Mouse (Mus musculus) CH12.LX (cell line): ENCODE results near the gene Cdk5rap3. TPM values are rescaled to one million over a fixed set of nuclear protein-coding genes. Genes with fewer than 3 reads are reported as not detected.

Source experiments
- DNase-seq: peaks from one replicate; pipeline ENCODE4 v3.0.0-alpha.2; 2013; ENCODE audit errors: extremely low read depth
- H3K27ac ChIP-seq: 2 replicates; pipeline ENCODE4 v1.5.1; 2012; ENCODE audit warnings: low read depth, mild to moderate bottlenecking, control low read depth, moderate library complexity; ENCODE audit not compliant: insufficient read depth
- H3K27me3 ChIP-seq: replicated peaks from 2 replicates; pipeline ENCODE3; 2012; ENCODE audit warnings: inconsistent platforms
- H3K36me3 ChIP-seq, 2 experiments: replicated peaks in 1 of 2; 2 replicates each; pipeline versions ENCODE3 to v1.6.1; 2012; ENCODE audit warnings: inconsistent platforms in 1 of 2, low read length in 1 of 2, mild to moderate bottlenecking in 1 of 2, mixed read lengths in 1 of 2, moderate library complexity in 1 of 2; ENCODE audit not compliant: control insufficient read depth in 1 of 2, insufficient read depth in 1 of 2
- H3K4me1 ChIP-seq, 2 experiments: 2 replicates each; pipeline ENCODE4 v1.6.1; 2012; ENCODE audit warnings: inconsistent platforms in 1 of 2, moderate library complexity in 1 of 2; ENCODE audit not compliant: insufficient read depth in 2 of 2, control insufficient read depth in 1 of 2
- H3K4me2 ChIP-seq: 2 replicates; pipeline ENCODE4 v1.6.1; 2012; ENCODE audit warnings: low read depth, mild to moderate bottlenecking, control low read depth; ENCODE audit not compliant: poor library complexity, insufficient read depth, severe bottlenecking
- H3K4me3 ChIP-seq, 3 experiments: fragments of 150-350 bp in 1 of 3; sonication (generic) in 1 of 3; replicated peaks in 1 of 3; 2 replicates each; pipeline versions ENCODE3 to v1.5.1; 2011 to 2012; ENCODE audit warnings: low read depth in 2 of 3, low read length in 2 of 3, mild to moderate bottlenecking in 2 of 3, moderate library complexity in 2 of 3, control low read depth in 1 of 3, improper control_type of control experiment in 1 of 3, inconsistent platforms in 1 of 3, mixed read lengths in 1 of 3; ENCODE audit not compliant: poor library complexity in 1 of 3
- H3K79me2 ChIP-seq: replicated peaks from 2 replicates; pipeline ENCODE4 v1.6.1; 2012; ENCODE audit warnings: mild to moderate bottlenecking, moderate library complexity; ENCODE audit not compliant: control insufficient read depth, poor library complexity, insufficient read depth, severe bottlenecking; ENCODE audit errors: extremely low read depth
- H3K9ac ChIP-seq: 2 replicates; pipeline ENCODE4 v1.6.1; 2012; ENCODE audit warnings: low read depth, mild to moderate bottlenecking, control low read depth, moderate library complexity; ENCODE audit not compliant: insufficient read depth
- H3K9me3 ChIP-seq: replicated peaks from 2 replicates; pipeline ENCODE3; 2012; ENCODE audit warnings: low read length, inconsistent platforms, mixed read lengths
- BHLHE40 ChIP-seq: IDR thresholded peaks from 2 replicates; pipeline ENCODE4 v1.6.1; 2011; ENCODE audit warnings: mild to moderate bottlenecking, low read depth, low read length, improper control_type of control experiment
- CHD2 ChIP-seq: IDR thresholded peaks from 2 replicates; pipeline ENCODE4 v1.6.1; 2011; ENCODE audit warnings: low read length, improper control_type of control experiment
- E2F4 ChIP-seq: IDR thresholded peaks from 2 replicates; pipeline ENCODE4 v1.6.1; 2011; ENCODE audit warnings: low read depth, low read length, improper control_type of control experiment; ENCODE audit not compliant: insufficient replicate concordance
- ETS1 ChIP-seq: conservative IDR thresholded peaks from 2 replicates; pipeline ENCODE4 v1.6.1; 2012; ENCODE audit warnings: low read depth, mild to moderate bottlenecking, inconsistent platforms, low read length, improper control_type of control experiment, moderate library complexity
- GABPA ChIP-seq: IDR thresholded peaks from 2 replicates; pipeline ENCODE4 v1.6.1; 2012; ENCODE audit warnings: low read depth, low read length, improper control_type of control experiment, inconsistent platforms; ENCODE audit not compliant: insufficient replicate concordance
- HCFC1 ChIP-seq: IDR thresholded peaks from 2 replicates; pipeline ENCODE4 v1.6.1; 2012; ENCODE audit warnings: low read depth, mild to moderate bottlenecking, inconsistent platforms, low read length, improper control_type of control experiment
- IRF4 ChIP-seq: IDR thresholded peaks from 2 replicates; pipeline ENCODE4 v1.6.1; 2014; ENCODE audit warnings: low read depth, mild to moderate bottlenecking, inconsistent platforms, low read length, improper control_type of control experiment
- KAT2A ChIP-seq: IDR thresholded peaks from 2 replicates; pipeline ENCODE4 v1.6.1; 2012; ENCODE audit warnings: low read length, improper control_type of control experiment, inconsistent platforms; ENCODE audit not compliant: insufficient replicate concordance
- MAFK ChIP-seq: IDR thresholded peaks from 2 replicates; pipeline ENCODE4 v1.6.1; 2011; ENCODE audit warnings: low read length, improper control_type of control experiment; ENCODE audit not compliant: insufficient replicate concordance
- MAZ ChIP-seq: IDR thresholded peaks from 2 replicates; pipeline ENCODE4 v1.6.1; 2012; ENCODE audit warnings: low read depth, mild to moderate bottlenecking, inconsistent platforms, low read length, improper control_type of control experiment, moderate library complexity
- NELFE ChIP-seq: IDR thresholded peaks from 2 replicates; pipeline ENCODE4 v1.6.1; 2011; ENCODE audit warnings: low read depth, low read length, improper control_type of control experiment
- NRF1 ChIP-seq: IDR thresholded peaks from 2 replicates; pipeline ENCODE4 v1.6.1; 2014; ENCODE audit warnings: low read depth, mild to moderate bottlenecking, inconsistent platforms, low read length, improper control_type of control experiment, moderate library complexity
- POLR2AphosphoS2 ChIP-seq: IDR thresholded peaks from 2 replicates; pipeline ENCODE4 v1.6.1; 2011; ENCODE audit warnings: low read depth, low read length, improper control_type of control experiment
- RAD21 ChIP-seq: IDR thresholded peaks from 2 replicates; pipeline ENCODE4 v1.6.1; 2011; ENCODE audit warnings: low read depth, mild to moderate bottlenecking, low read length, improper control_type of control experiment, moderate library complexity
- RCOR1 ChIP-seq: conservative IDR thresholded peaks from 2 replicates; pipeline ENCODE4 v1.6.1; 2012; ENCODE audit warnings: low read depth, mild to moderate bottlenecking, inconsistent platforms, low read length, improper control_type of control experiment
- SIN3A ChIP-seq: IDR thresholded peaks from 2 replicates; pipeline ENCODE4 v1.6.1; 2012; ENCODE audit warnings: low read length, improper control_type of control experiment, inconsistent platforms
- TCF12 ChIP-seq: IDR thresholded peaks from 2 replicates; pipeline ENCODE4 v1.6.1; 2014; ENCODE audit warnings: low read depth, mild to moderate bottlenecking, inconsistent platforms, low read length, improper control_type of control experiment
- UBTF ChIP-seq: IDR thresholded peaks from 2 replicates; pipeline ENCODE4 v1.6.1; 2012; ENCODE audit warnings: low read depth, mild to moderate bottlenecking, inconsistent platforms, low read length, improper control_type of control experiment, moderate library complexity
- USF1 ChIP-seq: IDR thresholded peaks from 2 replicates; pipeline ENCODE4 v1.6.1; 2014; ENCODE audit warnings: low read depth, mild to moderate bottlenecking, inconsistent platforms, low read length, improper control_type of control experiment
- USF2 ChIP-seq: conservative IDR thresholded peaks from 2 replicates; pipeline ENCODE4 v1.6.1; 2011; ENCODE audit warnings: low read depth, low read length, improper control_type of control experiment
- ZMIZ1 ChIP-seq: IDR thresholded peaks from 2 replicates; pipeline ENCODE4 v1.6.1; 2012; ENCODE audit warnings: low read depth, mild to moderate bottlenecking, inconsistent platforms, low read length, improper control_type of control experiment
- ZNF384 ChIP-seq: IDR thresholded peaks from 2 replicates; pipeline ENCODE4 v1.6.1; 2012; ENCODE audit warnings: low read depth, low read length, improper control_type of control experiment, inconsistent platforms
- dilution Hi-C: fragments of 300-500 bp; cut with MboI; formaldehyde crosslinking; loops from 2 replicates; pipeline ENCODE4 v1.14.3; 2020; ENCODE audit warnings: low sequenced_read_pairs; ENCODE audit not compliant: extremely low pct_unique_long_range_greater_than_20kb, extremely low pct_ligation_motif_present
- in situ Hi-C: fragments of 300-500 bp; cut with MboI; formaldehyde crosslinking; loops from 3 replicates; pipeline ENCODE4 v1.14.3; 2019; ENCODE audit warnings: low sequenced_read_pairs, low pct_ligation_motif_present, low pct_unique_long_range_greater_than_20kb, mixed read lengths
- polyA plus RNA-seq: library from polyadenylated mRNA; unstranded; fragments of >175 nt; gene quantifications from 2 replicates; pipeline ENCODE4 v1.2.1, GENCODE M21; 2012; ENCODE audit warnings: low read depth; ENCODE audit not compliant: insufficient read length
- total RNA-seq, 2 experiments: library from RNA; depleted of rRNA; stranded (reverse); fragments of 300-350 nt in 1 of 2; fragments of >200 nt in 1 of 2; gene quantifications; 2 replicates each; pipeline ENCODE4 v1.2.3; 2012 to 2014

The Cdk5rap3 gene
- total and polyA plus RNA-seq, 3 experiments: 61.6 to 112 (median 70.3) TPM

DNA sequence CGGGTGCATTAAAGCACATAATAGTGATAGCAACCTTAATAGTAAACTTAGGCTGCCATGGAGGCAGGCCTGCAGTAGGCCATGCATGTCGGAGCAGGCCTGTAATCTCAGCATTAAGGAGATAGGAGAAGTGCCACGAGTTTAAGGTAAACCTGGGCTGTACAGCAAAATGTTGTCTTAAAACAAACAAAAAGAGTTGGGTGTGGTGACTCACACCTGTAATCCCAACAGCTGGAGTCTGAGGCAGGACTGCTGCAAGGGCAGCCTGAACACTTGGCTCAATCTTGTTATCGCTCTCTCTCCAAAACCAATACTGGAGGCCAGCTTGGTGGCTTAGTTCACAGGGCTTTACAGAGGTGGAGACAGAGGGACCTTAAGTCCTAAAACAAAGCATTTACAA, 38.8 kb upstream of the Cdk5rap3 start:
- in situ Hi-C loops (no loop called here), dilution Hi-C loops (no loop called here)
- Histone ChIP-seq H3K27ac (no peak overlapping the region; the same call in 1 of the 2 replicates), H3K36me3 (peaks cover 86 to 99% of the 10 kb centered on the region in 2 experiments), H3K4me3 (no peak overlapping the region), H3K4me2 (no peak overlapping the region), H3K79me2 (no peaks in the 10 kb centered on the region)
- DNase-seq: no peak
- TF ChIP-seq HCFC1 (no peak), UBTF (no peak), NELFE (no peak), MAFK (no peak), ETS1 (no peak), NRF1 (no peak), KAT2A (no peak), MAZ (no peak), RAD21 (no peak), CHD2 (no peak), ZMIZ1 (no peak), TCF12 (no peak), E2F4 (no peak), IRF4 (no peak)
- TF ChIP-seq, all 38 proteins: peak for 0
- H3K4me1 ChIP-seq: no peaks in the 10 kb centered on the region
- H3K9ac ChIP-seq: no peak overlapping the region
- no peaks in the 10 kb centered on the region for H3K27me3 ChIP-seq
- peaks cover 5% of the 10 kb centered on the region for H3K9me3 ChIP-seq

- peaks cover 2 to 6% of the 10 kb centered on the region in 2 experiments; a peak in 3 of 4 replicates for H3K4me1 ChIP-seq
- no peak overlapping the region for H3K4me3 ChIP-seq
- no peak overlapping the region for H3K4me2 ChIP-seq
- H3K27ac ChIP-seq: no peak overlapping the region
- peaks cover 11% of the 10 kb centered on the region for H3K9me3 ChIP-seq
- TF ChIP-seq USF1 (no peak), TCF12 (no peak), RCOR1 (no peak), USF2 (no peak), KAT2A (no peak), GABPA (no peak), POLR2AphosphoS2 (no peak), ZNF384 (no peak), SIN3A (no peak), ZMIZ1 (no peak), BHLHE40 (no peak)
- peaks cover 88 to 100% of the 10 kb centered on the region in 2 experiments for H3K36me3 ChIP-seq
- no peak overlapping the region for H3K9ac ChIP-seq
- dilution Hi-C loops: no loop called here
- no peaks in the 10 kb centered on the region for H3K27me3 ChIP-seq
- no peaks in the 10 kb centered on the region for H3K79me2 ChIP-seq
- DNase-seq: no peak
- in situ Hi-C loops: no loop called here
These were observed 36.6 kb upstream of the Cdk5rap3 start for GRCm38 (mm10) chr11:96952896-96953295.
